Mouse (Mus musculus) midbrain, embryonic 15.5 days (tissue): ENCODE measurements around the gene Wdr83os. TPM values are rescaled to one million over a fixed set of nuclear protein-coding genes. Genes with fewer than 3 reads are reported as not detected.

Experiments used
- ATAC-seq: fragments of 200-750 bp; cut with Nextera tagmentation; replicated peaks from 2 replicates; pipeline ENCODE4 v1.8.0; 2017; ENCODE audit warnings: moderate TSS enrichment
- H3K27ac ChIP-seq: fragments of 300-500 bp; sonication (generic); 2 replicates; pipeline ENCODE4 v1.5.1; 2015; ENCODE audit warnings: mild to moderate bottlenecking, inconsistent platforms
- H3K27me3 ChIP-seq: fragments of 300-500 bp; sonication (generic); replicated peaks from 2 replicates; pipeline ENCODE4 v1.6.1; 2015; ENCODE audit warnings: inconsistent platforms
- H3K36me3 ChIP-seq: fragments of 300-500 bp; sonication (generic); replicated peaks from 2 replicates; pipeline ENCODE4 v1.6.1; 2015; ENCODE audit warnings: inconsistent platforms
- H3K4me1 ChIP-seq: fragments of 300-500 bp; sonication (generic); 2 replicates; pipeline ENCODE4 v1.6.1; 2015; ENCODE audit warnings: inconsistent platforms
- H3K4me2 ChIP-seq: fragments of 300-500 bp; sonication (generic); 2 replicates; pipeline ENCODE4 v1.6.1; 2015; ENCODE audit warnings: inconsistent platforms, mild to moderate bottlenecking, moderate library complexity
- H3K4me3 ChIP-seq: fragments of 300-500 bp; sonication (generic); 2 replicates; pipeline ENCODE4 v1.5.1; 2015; ENCODE audit warnings: mild to moderate bottlenecking, inconsistent platforms
- H3K9ac ChIP-seq: fragments of 300-500 bp; sonication (generic); 2 replicates; pipeline ENCODE4 v1.6.1; 2015; ENCODE audit warnings: mild to moderate bottlenecking, inconsistent platforms
- H3K9me3 ChIP-seq: fragments of 300-500 bp; sonication (generic); 2 replicates; pipeline ENCODE4 v1.6.1; 2016; ENCODE audit warnings: inconsistent platforms
- WGBS: fragments of 180-500 bp; shearing (Covaris S2); methylation state at CpG from one replicate; pipeline ENCODE4 v1.1.7; 2015; ENCODE audit warnings: mixed read lengths; 5-methylcytosine and 5-hydroxymethylcytosine counted together
- polyA plus RNA-seq: library from polyadenylated mRNA; unstranded; fragments of >200 nt; fragmentation: Nextera tagmentation; extraction: Ambion mirVana; gene quantifications from 2 replicates; pipeline ENCODE4 v1.2.1, GENCODE M21; 2015

Gene Wdr83os
- polyA plus RNA-seq, 1 experiment from 2014 or later, result 135 TPM

DNA sequence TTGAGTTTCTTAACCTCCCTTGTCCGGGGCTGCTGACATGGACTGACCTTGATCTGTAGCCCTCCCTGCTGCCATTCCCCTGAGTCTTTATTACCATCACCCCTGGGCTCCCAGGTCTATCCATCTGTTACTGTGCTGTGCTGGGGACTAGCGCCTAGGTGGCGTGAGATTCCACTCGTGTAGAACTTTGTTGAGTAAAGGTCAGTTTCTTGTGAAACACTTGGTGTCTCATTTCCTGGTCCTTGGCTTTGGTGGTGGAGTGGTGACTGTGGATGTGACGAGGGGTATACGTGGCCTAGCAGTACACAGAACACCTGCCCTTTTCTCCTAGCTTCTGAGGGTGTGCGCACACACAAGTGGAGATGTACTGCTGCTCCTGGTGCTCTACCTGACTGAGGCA, 23.2 kb upstream of the Wdr83os start:
- no peak overlapping the region for H3K4me2 ChIP-seq
- H3K36me3 ChIP-seq, result peaks cover 38% of the 10 kb centered on the region
- no peak overlapping the region for H3K4me3 ChIP-seq
- H3K27me3 ChIP-seq, result no peaks in the 10 kb centered on the region
- 88% methylated on average over 7 of the region's 7 CpGs for WGBS
- H3K4me1 ChIP-seq, result peaks cover 19% of the 10 kb centered on the region
- ATAC-seq, result no peak
- H3K27ac ChIP-seq, result no peak overlapping the region
- no peaks in the 10 kb centered on the region for H3K9me3 ChIP-seq
- no peak overlapping the region for H3K9ac ChIP-seq

- no peaks in the 10 kb centered on the region for H3K27me3 ChIP-seq
- H3K9me3 ChIP-seq, result no peaks in the 10 kb centered on the region
- peaks cover 16% of the 10 kb centered on the region for H3K36me3 ChIP-seq
- peak; percentile 93 for ATAC-seq
- H3K4me1 ChIP-seq, result peaks cover 19% of the 10 kb centered on the region
- peak within 1 kb of the TSS; percentile 63 for H3K9ac ChIP-seq
- H3K27ac ChIP-seq, result peak within 1 kb of the TSS; percentile 76
- WGBS, result under 1% methylated on average over 53 of the region's 53 CpGs
- H3K4me3 ChIP-seq, result peak within 1 kb of the TSS; percentile 75
- H3K4me2 ChIP-seq, result peak within 1 kb of the TSS; percentile 83
These were observed 20.5 kb upstream of the Wdr83os start, which contains the start of gene Fbxw9 for GRCm38 (mm10) chr8:85059879-85060616. Gene Fbxw9, plus strand, starts transcription at chr8:85060055.

- H3K27me3 ChIP-seq, result no peaks in the 10 kb centered on the region
- H3K4me1 ChIP-seq, result peaks cover 19% of the 10 kb centered on the region
- no peak overlapping the region for H3K9ac ChIP-seq
- peaks cover 10% of the 10 kb centered on the region; the same call in 1 of the 2 replicates for H3K36me3 ChIP-seq
- no peak for ATAC-seq
- H3K4me2 ChIP-seq, result no peak overlapping the region
- no peaks in the 10 kb centered on the region for H3K9me3 ChIP-seq
- H3K27ac ChIP-seq, result no peak overlapping the region
- no peak overlapping the region for H3K4me3 ChIP-seq
- WGBS, result 99% methylated on average over 4 of the region's 4 CpGs
These were observed 17.9 kb upstream of the Wdr83os start for GRCm38 (mm10) chr8:85062603-85063002.

DNA sequence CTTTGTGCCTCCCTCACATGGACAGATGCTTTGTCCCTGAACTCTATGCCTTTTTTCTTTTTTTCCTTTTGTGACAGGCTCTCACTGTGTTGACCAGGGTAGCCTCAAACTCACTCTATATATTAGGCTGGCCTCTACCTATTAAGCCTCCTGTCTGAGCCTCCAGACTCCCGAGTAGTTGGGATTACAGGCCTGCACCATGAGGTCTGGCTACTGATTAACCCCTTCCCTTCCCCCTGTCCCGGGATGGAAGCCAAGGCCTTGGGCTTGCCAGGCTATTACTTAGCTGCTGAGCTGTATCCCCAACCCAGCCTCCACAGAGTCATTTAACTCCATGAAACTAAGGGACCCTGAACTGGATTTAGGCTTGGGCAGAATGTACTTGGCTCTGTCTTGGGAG, 15.3 kb upstream of the Wdr83os start:
- H3K4me3 ChIP-seq, result no peak overlapping the region
- no peak for ATAC-seq
- H3K9me3 ChIP-seq, result no peaks in the 10 kb centered on the region
- 44% methylated on average over 2 of the region's 2 CpGs for WGBS
- H3K9ac ChIP-seq, result no peak overlapping the region
- H3K4me1 ChIP-seq, result peaks cover 19% of the 10 kb centered on the region
- H3K4me2 ChIP-seq, result no peak overlapping the region
- no peak overlapping the region for H3K27ac ChIP-seq
- H3K36me3 ChIP-seq, result peaks cover 10% of the 10 kb centered on the region; the same call in 1 of the 2 replicates
- no peaks in the 10 kb centered on the region for H3K27me3 ChIP-seq

- Histone ChIP-seq H3K27ac (no peak overlapping the region), H3K36me3 (peaks cover 10% of the 10 kb centered on the region; the same call in 1 of the 2 replicates), H3K27me3 (no peaks in the 10 kb centered on the region), H3K4me1 (peaks cover 10% of the 10 kb centered on the region), H3K9ac (0 out of 2 replicates have a peak overlapping the region, but pooled peaks have one; percentile 5), H3K4me2 (no peak overlapping the region), H3K4me3 (no peak overlapping the region), H3K9me3 (no peaks in the 10 kb centered on the region)
- no peak for ATAC-seq
- WGBS, result 93% methylated on average over 2 of the region's 2 CpGs
These were observed 13.4 kb upstream of the Wdr83os start for GRCm38 (mm10) chr8:85067155-85067554.

DNA sequence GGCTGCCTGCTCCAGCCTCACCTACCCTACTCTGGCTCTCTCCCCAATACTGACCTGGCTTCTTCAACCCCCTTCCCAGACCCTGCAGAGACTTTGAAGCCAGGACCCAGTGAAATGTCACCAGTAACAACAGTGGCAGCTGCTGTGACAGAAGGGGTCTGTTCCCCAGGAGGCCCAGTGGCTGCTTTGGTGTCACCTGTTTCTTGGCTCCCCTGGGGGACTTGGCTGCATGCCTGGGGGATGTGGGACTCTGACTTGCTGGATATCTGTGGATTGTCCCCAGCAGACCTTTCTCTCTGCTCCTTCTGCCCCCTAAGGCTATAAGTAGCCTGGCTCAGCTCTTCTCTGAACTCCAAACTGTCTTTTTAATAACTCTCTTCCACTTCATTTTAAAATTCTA, 12.6 kb upstream of the Wdr83os start, which contains the start of gene Gm5741:
Gene Gm5741 (minus strand): TSS at position 1 of the 400 bp plus-strand sequence.
- Histone ChIP-seq H3K4me3 (no peak within 1 kb of the TSS), H3K27me3 (no peaks in the 10 kb centered on the region), H3K9ac (0 out of 2 replicates have a peak within 1 kb of the TSS, but pooled peaks have one; percentile 5), H3K27ac (no peak within 1 kb of the TSS), H3K9me3 (no peaks in the 10 kb centered on the region), H3K4me2 (no peak within 1 kb of the TSS), H3K36me3 (peaks cover 10% of the 10 kb centered on the region; the same call in 1 of the 2 replicates), H3K4me1 (peaks cover 17% of the 10 kb centered on the region)
- no peak for ATAC-seq

GRCm38 (mm10) chr8:85071041-85071440, 9.5 kb upstream of the Wdr83os start:
- peak overlapping the region; percentile 90 for H3K27ac ChIP-seq
- peak overlapping the region; percentile 76 for H3K4me2 ChIP-seq
- H3K27me3 ChIP-seq, result no peaks in the 10 kb centered on the region
- no peaks in the 10 kb centered on the region for H3K9me3 ChIP-seq
- peaks cover 23% of the 10 kb centered on the region for H3K36me3 ChIP-seq
- 85% methylated on average over 5 of the region's 5 CpGs for WGBS
- H3K9ac ChIP-seq, result no peak overlapping the region
- peak overlapping the region; percentile 79 for H3K4me3 ChIP-seq
- peaks cover 22% of the 10 kb centered on the region for H3K4me1 ChIP-seq
- no peak for ATAC-seq

DNA sequence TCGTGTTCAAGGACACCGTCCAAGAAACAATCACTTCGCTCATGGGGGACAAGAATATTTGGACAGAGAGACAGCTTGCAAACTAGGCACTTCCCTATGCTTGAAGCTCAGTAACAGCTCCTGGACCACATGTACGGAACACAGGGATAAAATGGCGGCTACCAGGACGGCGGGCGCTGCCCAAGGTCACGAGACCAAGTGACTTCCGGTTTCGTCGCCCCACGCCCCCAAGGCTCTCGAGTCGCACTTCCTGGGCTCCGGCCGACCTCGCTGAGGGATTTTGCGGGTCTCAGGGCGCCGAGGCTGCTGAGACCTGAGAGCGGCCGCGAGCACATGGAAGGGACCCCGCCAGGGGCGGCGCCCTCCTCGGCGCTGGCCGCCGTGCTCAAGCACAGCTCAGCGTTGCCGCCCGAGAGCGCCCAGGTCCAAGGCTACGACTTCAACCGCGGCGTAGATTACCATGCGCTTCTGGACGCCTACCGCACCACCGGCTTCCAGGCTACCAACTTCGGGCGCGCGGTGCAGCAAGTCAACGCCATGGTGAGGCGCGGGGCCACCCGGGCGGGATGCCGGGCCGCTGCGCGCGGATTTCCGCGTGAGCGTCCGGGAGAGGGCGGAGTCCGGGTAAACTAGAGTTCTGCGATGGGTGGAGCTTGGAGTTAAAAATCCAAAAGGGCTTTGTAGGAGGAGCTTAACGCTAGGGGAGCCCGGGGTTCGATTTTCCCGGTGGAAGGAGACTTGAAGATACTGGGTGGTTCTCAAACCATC, 8.8 kb upstream of the Wdr83os start, which contains the start of gene Dhps:
Gene Dhps (plus strand): TSS at position 244 of the 768 bp plus-strand sequence.
- Histone ChIP-seq H3K4me3 (peak within 1 kb of the TSS; percentile 79), H3K27me3 (no peaks in the 10 kb centered on the region), H3K36me3 (peaks cover 19% of the 10 kb centered on the region), H3K9ac (peak within 1 kb of the TSS; percentile 70), H3K9me3 (no peaks in the 10 kb centered on the region), H3K27ac (peak within 1 kb of the TSS; percentile 90), H3K4me2 (peak within 1 kb of the TSS; percentile 76), H3K4me1 (peaks cover 22% of the 10 kb centered on the region)
- under 1% methylated on average over 68 of the region's 68 CpGs for WGBS
- peak; percentile 90 for ATAC-seq

GRCm38 (mm10) chr8:85072364-85072929, 8.1 kb upstream of the Wdr83os start:
- Histone ChIP-seq H3K27me3 (no peaks in the 10 kb centered on the region), H3K4me1 (peaks cover 22% of the 10 kb centered on the region), H3K4me3 (peak overlapping the region; percentile 79), H3K36me3 (peaks cover 19% of the 10 kb centered on the region), H3K4me2 (peak overlapping the region; percentile 76), H3K9ac (peak overlapping the region; percentile 70), H3K27ac (peak overlapping the region; percentile 90), H3K9me3 (no peaks in the 10 kb centered on the region)
- WGBS, result 42% methylated on average over 9 of the region's 9 CpGs
- ATAC-seq, result no peak

DNA sequence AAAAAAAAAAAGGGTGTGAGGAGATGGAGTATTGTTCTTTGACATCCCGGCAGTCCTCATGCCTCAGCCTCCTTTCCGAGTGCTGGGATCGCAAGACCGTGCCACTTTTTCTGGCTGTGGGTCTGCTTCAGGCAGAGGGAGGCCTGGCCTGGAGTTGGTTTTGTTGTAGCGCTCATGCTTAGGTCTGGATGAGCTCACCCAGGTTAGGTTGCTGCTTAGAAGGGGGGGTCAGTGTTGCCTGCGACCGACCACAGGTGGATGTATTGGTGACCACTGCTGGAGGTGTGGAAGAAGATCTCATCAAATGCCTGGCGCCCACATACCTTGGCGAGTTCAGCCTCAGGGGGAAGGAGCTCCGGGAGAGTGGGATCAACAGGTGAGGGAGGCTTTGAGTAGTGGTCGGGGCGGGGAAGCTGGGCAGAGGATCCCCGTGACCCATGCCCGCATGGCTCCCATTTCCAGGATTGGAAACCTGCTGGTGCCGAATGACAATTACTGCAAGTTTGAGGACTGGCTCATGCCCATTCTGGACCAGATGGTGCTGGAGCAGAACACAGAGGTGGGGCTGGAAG, 7.4 kb upstream of the Wdr83os start:
- no peak overlapping the region for H3K27ac ChIP-seq
- no peak for ATAC-seq
- H3K27me3 ChIP-seq, result no peaks in the 10 kb centered on the region
- H3K4me3 ChIP-seq, result 0 out of 2 replicates have a peak overlapping the region, but pooled peaks have one; percentile 79
- no peak overlapping the region for H3K9ac ChIP-seq
- peaks cover 22% of the 10 kb centered on the region for H3K4me1 ChIP-seq
- 93% methylated on average over 15 of the region's 15 CpGs for WGBS
- H3K36me3 ChIP-seq, result peaks cover 19% of the 10 kb centered on the region
- H3K4me2 ChIP-seq, result no peak overlapping the region; the same call in 1 of the 2 replicates
- no peaks in the 10 kb centered on the region for H3K9me3 ChIP-seq

GRCm38 (mm10) chr8:85074167-85074566, 6.4 kb upstream of the Wdr83os start:
- Histone ChIP-seq H3K4me3 (no peak overlapping the region), H3K9ac (no peak overlapping the region), H3K27me3 (no peaks in the 10 kb centered on the region), H3K4me1 (peaks cover 22% of the 10 kb centered on the region), H3K36me3 (peaks cover 19% of the 10 kb centered on the region), H3K4me2 (no peak overlapping the region), H3K9me3 (no peaks in the 10 kb centered on the region), H3K27ac (no peak overlapping the region)
- WGBS, result 87% methylated on average over 10 of the region's 10 CpGs
- ATAC-seq, result no peak

DNA sequence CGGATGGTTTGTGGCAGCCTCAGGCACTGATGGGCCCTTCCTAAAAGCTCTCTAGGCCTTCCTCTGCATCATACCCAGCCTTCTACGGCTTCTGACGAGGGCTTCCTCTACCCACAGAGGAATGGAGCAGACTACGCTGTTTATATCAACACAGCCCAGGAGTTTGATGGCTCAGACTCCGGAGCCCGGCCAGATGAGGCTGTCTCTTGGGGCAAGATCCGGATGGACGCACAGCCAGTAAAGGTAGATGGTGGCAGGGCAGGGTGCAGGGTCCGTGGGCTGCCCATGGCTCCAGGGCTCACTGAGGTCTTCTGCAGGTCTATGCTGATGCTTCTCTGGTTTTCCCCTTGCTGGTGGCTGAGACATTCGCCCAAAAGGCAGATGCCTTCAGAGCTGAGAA, 5.9 kb upstream of the Wdr83os start:
- 93% methylated on average over 10 of the region's 10 CpGs for WGBS
- Histone ChIP-seq H3K9me3 (no peaks in the 10 kb centered on the region), H3K36me3 (peaks cover 19% of the 10 kb centered on the region), H3K4me1 (peaks cover 26% of the 10 kb centered on the region), H3K4me3 (no peak overlapping the region), H3K9ac (no peak overlapping the region), H3K27me3 (no peaks in the 10 kb centered on the region), H3K4me2 (no peak overlapping the region), H3K27ac (no peak overlapping the region)
- no peak for ATAC-seq
